8 mouse cellular contexts compared by ENCODE assay signal in the genomic region with DNA sequence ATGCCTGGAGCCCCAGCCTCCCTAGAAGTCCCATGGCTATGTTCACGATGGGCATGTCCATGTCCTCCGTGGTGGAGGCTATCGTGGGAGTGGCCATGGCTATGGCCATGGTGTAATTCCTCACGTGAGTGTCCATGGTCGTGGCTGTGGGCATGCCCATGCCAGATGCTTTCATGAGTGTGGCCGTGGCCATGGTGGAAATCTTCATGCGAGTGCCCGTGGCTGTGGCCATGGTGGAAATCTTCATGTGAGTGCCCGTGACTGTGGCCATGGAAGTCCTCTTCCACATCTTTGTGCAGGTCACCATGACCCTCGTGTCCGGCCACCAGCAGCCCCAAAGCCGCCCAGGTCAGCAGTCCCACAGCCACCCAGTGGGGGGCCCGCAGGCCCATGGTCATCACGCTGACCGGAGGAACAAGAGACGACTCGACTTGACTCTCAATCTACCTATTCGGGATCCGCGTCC. TPM values are rescaled to one million over a fixed set of nuclear protein-coding genes. Genes with fewer than 3 reads are reported as not detected.
A peak's percentile ranks its signal among the peaks of the same experiment; 100 is the strongest.
DNase-seq lines count a peak whose midpoint lies in the region; ATAC-seq and TF ChIP-seq lines count a peak whose summit lies in the region.

No protein-coding gene starts in this region.

- WGBS in kidney, adult 2 months: 1% methylated on average over 20 of the region's 20 CpGs
- WGBS in limb, embryonic 14.5 days: 6% methylated on average over 20 of the region's 20 CpGs
- 3% methylated on average over 20 of the region's 20 CpGs for WGBS in stomach, embryonic 15.5 days

- no peak for DNase-seq in kidney, adult 2 months
- DNase-seq in kidney, postnatal 4 days: no peak
- no peak for DNase-seq in G1E (ENCODE audit: low spot score)
- DNase-seq in limb, embryonic 14.5 days (ENCODE audit: low spot score): no peak
- DNase-seq in natural killer cell, adult 2 months (ENCODE audit: low spot score in 2 of 2): no peak
- DNase-seq in embryo, embryonic 9.5 days (ENCODE audit: extremely low spot score): no peak

- peak overlapping the region; percentile 68 for H3K27ac ChIP-seq in kidney, adult 2 months (ENCODE audit: insufficient read depth, low read depth, low read length)
- peak overlapping the region; percentile 93 for H3K27ac ChIP-seq in limb, embryonic 14.5 days (replicated peaks; ENCODE audit: low read depth, low read length)
- peak overlapping the region; percentile 98 for H3K27ac ChIP-seq in stomach, embryonic 15.5 days

- peak overlapping the region; percentile 96 for H3K4me2 ChIP-seq in limb, embryonic 14.5 days (replicated peaks; ENCODE audit: low read depth, low read length, severe bottlenecking)
- H3K4me2 ChIP-seq in stomach, embryonic 15.5 days: peak overlapping the region; percentile 92

- peak overlapping the region; percentile 96 for H3K9ac ChIP-seq in limb, embryonic 14.5 days (ENCODE audit: low read depth, low read length, severe bottlenecking)
- H3K9ac ChIP-seq in stomach, embryonic 15.5 days: peak overlapping the region; percentile 94

- H3K36me3 ChIP-seq in kidney, adult 2 months (ENCODE audit: control insufficient read depth, insufficient read depth, low read length): no peaks in the 10 kb centered on the region
- peaks cover 73% of the 10 kb centered on the region for H3K36me3 ChIP-seq in G1E (replicated peaks)
- H3K36me3 ChIP-seq in erythroblast, embryonic 14.5 days (ENCODE audit: control insufficient read depth): peaks cover 53% of the 10 kb centered on the region
- H3K36me3 ChIP-seq in limb, embryonic 14.5 days (ENCODE audit: control insufficient read depth, insufficient read depth, low read length): peaks cover 52% of the 10 kb centered on the region
- peaks cover 22% of the 10 kb centered on the region for H3K36me3 ChIP-seq in stomach, embryonic 15.5 days

- no peak for TF ChIP-seq POLR2A in kidney, adult 2 months (IDR thresholded peaks at IDR 0.05; ENCODE audit: low read depth, low read length)
- TF ChIP-seq POLR2A in limb, embryonic 14.5 days (IDR thresholded peaks at IDR 0.05; ENCODE audit: borderline replicate concordance, extremely low read depth, insufficient read depth, insufficient read length): no peak

- no peaks in the 10 kb centered on the region for H3K9me3 ChIP-seq in G1E (replicated peaks)
- no peaks in the 10 kb centered on the region for H3K9me3 ChIP-seq in erythroblast, embryonic 14.5 days (ENCODE audit: control insufficient read depth, low read length)
- H3K9me3 ChIP-seq in limb, embryonic 14.5 days (ENCODE audit: control insufficient read depth, low read length): no peaks in the 10 kb centered on the region
- H3K9me3 ChIP-seq in stomach, embryonic 15.5 days: no peaks in the 10 kb centered on the region

- ATAC-seq in G1E (ENCODE audit: extremely low read depth, insufficient number of reproducible peaks, low FRiP score, poor library complexity, severe bottlenecking): no peak
- ATAC-seq in limb, embryonic 14.5 days (ENCODE audit: low FRiP score, low read depth): no peak
- ATAC-seq in stomach, embryonic 15.5 days (ENCODE audit: insufficient read depth, low FRiP score, low read depth): no peak

- H3K27me3 ChIP-seq in kidney, adult 2 months (replicated peaks; ENCODE audit: control insufficient read depth, insufficient read depth, low read length): no peaks in the 10 kb centered on the region
- no peaks in the 10 kb centered on the region for H3K27me3 ChIP-seq in G1E (ENCODE audit: insufficient read depth, low read length)
- H3K27me3 ChIP-seq in erythroblast, embryonic 14.5 days (ENCODE audit: control insufficient read depth): no peaks in the 10 kb centered on the region
- no peaks in the 10 kb centered on the region for H3K27me3 ChIP-seq in limb, embryonic 14.5 days (ENCODE audit: control insufficient read depth, insufficient read depth, low read length)
- no peaks in the 10 kb centered on the region for H3K27me3 ChIP-seq in stomach, embryonic 15.5 days (replicated peaks)

- TF ChIP-seq CTCF in kidney, adult 2 months (conservative IDR thresholded peaks at IDR 0.05; ENCODE audit: insufficient read depth, insufficient read length, low read depth, low read length): no peak
- no peak for TF ChIP-seq CTCF in G1E (IDR thresholded peaks at IDR 0.05; ENCODE audit: low read depth, low read length)

- peaks cover 25% of the 10 kb centered on the region for H3K4me1 ChIP-seq in kidney, adult 2 months (ENCODE audit: control insufficient read depth, insufficient read depth, low read length)
- H3K4me1 ChIP-seq in G1E (ENCODE audit: insufficient read depth, low read depth, low read length): peaks cover 75% of the 10 kb centered on the region
- peaks cover 74% of the 10 kb centered on the region for H3K4me1 ChIP-seq in erythroblast, embryonic 14.5 days (ENCODE audit: control insufficient read depth)
- H3K4me1 ChIP-seq in limb, embryonic 14.5 days (ENCODE audit: control insufficient read depth, insufficient read depth, low read length): peaks cover 35% of the 10 kb centered on the region
- peaks cover 53% of the 10 kb centered on the region for H3K4me1 ChIP-seq in stomach, embryonic 15.5 days

- H3K4me3 ChIP-seq in kidney, adult 2 months (ENCODE audit: insufficient read depth, low read depth, low read length): peak overlapping the region; percentile 88
- peak overlapping the region; percentile 91 for H3K4me3 ChIP-seq in G1E (ENCODE audit: low read depth, low read length)
- peak overlapping the region; percentile 91 for H3K4me3 ChIP-seq in erythroblast, embryonic 14.5 days (replicated peaks)
- H3K4me3 ChIP-seq in limb, embryonic 14.5 days (replicated peaks; ENCODE audit: low read length): peak overlapping the region; percentile 89
- H3K4me3 ChIP-seq in stomach, embryonic 15.5 days (replicated peaks): peak overlapping the region; percentile 79

RNA-seq across cellular contexts. Expression of a gene that starts 0.6 kb away (rescaled TPM):
- 90.4 and 106 TPM in 2 replicates for polyA plus RNA-seq in kidney, adult 2 months (2012; rRNA removed)
- 16.9 and 17.5 TPM in 2 replicates for total RNA-seq in G1E (2014; fragmentation: Nextera tagmentation)
- total RNA-seq in G1E (2017): 58.0 and 60.1 TPM in 2 replicates
- polyA plus RNA-seq in G1E (2012): 66.0 and 98.1 TPM in 2 replicates
- 3.5 TPM in 2 replicates for polyA plus RNA-seq in erythroblast, embryonic 14.5 days (2012)
- polyA plus RNA-seq in limb, embryonic 14.5 days (2012; rRNA removed): 197 and 283 TPM in 2 replicates
- polyA plus RNA-seq in limb, embryonic 14.5 days (2014; fragmentation: Nextera tagmentation; extraction: Ambion mirVana): 132 and 133 TPM in 2 replicates
- polyA plus RNA-seq in stomach, embryonic 15.5 days (2015; fragmentation: Nextera tagmentation; extraction: Ambion mirVana): 169 and 199 TPM in 2 replicates

RNA-seq across cellular contexts. Expression of a gene that starts 0.7 kb away (rescaled TPM):
- polyA plus RNA-seq in kidney, adult 2 months (2012; rRNA removed): 49.3 and 59.2 TPM in 2 replicates
- total RNA-seq in G1E (2014; fragmentation: Nextera tagmentation) (27.7 and 29.7 TPM in 2 replicates), G1E (2017) (30.5 and 34.7 TPM in 2 replicates)
- 175 and 211 TPM in 2 replicates for polyA plus RNA-seq in G1E (2012)
- polyA plus RNA-seq in erythroblast, embryonic 14.5 days (2012): 10.1 and 11.3 TPM in 2 replicates
- polyA plus RNA-seq in limb, embryonic 14.5 days (2012; rRNA removed): 83.2 and 98.9 TPM in 2 replicates
- 29.2 and 33.6 TPM in 2 replicates for polyA plus RNA-seq in limb, embryonic 14.5 days (2014; fragmentation: Nextera tagmentation; extraction: Ambion mirVana)
- polyA plus RNA-seq in stomach, embryonic 15.5 days (2015; fragmentation: Nextera tagmentation; extraction: Ambion mirVana): 43.6 and 45.0 TPM in 2 replicates

RNA-seq across cellular contexts. Expression of a gene that starts 3.0 kb away (rescaled TPM):
- 165 and 208 TPM in 2 replicates for polyA plus RNA-seq in kidney, adult 2 months (2012; rRNA removed)
- 77.5 and 87.1 TPM in 2 replicates for total RNA-seq in G1E (2014; fragmentation: Nextera tagmentation)
- total RNA-seq in G1E (2017): 44.7 and 45.9 TPM in 2 replicates
- polyA plus RNA-seq in G1E (2012): 58.6 and 78.0 TPM in 2 replicates
- 1.4 TPM in 2 replicates for polyA plus RNA-seq in erythroblast, embryonic 14.5 days (2012)
- 104 and 109 TPM in 2 replicates for polyA plus RNA-seq in limb, embryonic 14.5 days (2012; rRNA removed)
- 46.4 and 48.1 TPM in 2 replicates for polyA plus RNA-seq in limb, embryonic 14.5 days (2014; fragmentation: Nextera tagmentation; extraction: Ambion mirVana)
- polyA plus RNA-seq in stomach, embryonic 15.5 days (2015; fragmentation: Nextera tagmentation; extraction: Ambion mirVana): 50.8 and 58.4 TPM in 2 replicates

RNA-seq across cellular contexts. Expression of a gene that starts 6.4 kb away (rescaled TPM):
- 30.4 and 36.3 TPM in 2 replicates for polyA plus RNA-seq in kidney, adult 2 months (2012; rRNA removed)
- 8.4 and 9.7 TPM in 2 replicates for total RNA-seq in G1E (2014; fragmentation: Nextera tagmentation)
- total RNA-seq in G1E (2017): 10.9 and 13.1 TPM in 2 replicates
- polyA plus RNA-seq in G1E (2012): 46.4 and 59.9 TPM in 2 replicates
- 1.8 and 2.5 TPM in 2 replicates for polyA plus RNA-seq in erythroblast, embryonic 14.5 days (2012)
- polyA plus RNA-seq in limb, embryonic 14.5 days (2012; rRNA removed): 54.0 and 81.7 TPM in 2 replicates
- 7.0 and 8.4 TPM in 2 replicates for polyA plus RNA-seq in limb, embryonic 14.5 days (2014; fragmentation: Nextera tagmentation; extraction: Ambion mirVana)
- 19.3 and 21.0 TPM in 2 replicates for polyA plus RNA-seq in stomach, embryonic 15.5 days (2015; fragmentation: Nextera tagmentation; extraction: Ambion mirVana)

RNA-seq across cellular contexts. Expression of a gene that starts 8.3 kb away (rescaled TPM):
- polyA plus RNA-seq in kidney, adult 2 months (2012; rRNA removed): 0.35 and 0.39 TPM in 2 replicates
- 0.45 and 0.92 TPM in 2 replicates for total RNA-seq in G1E (2014; fragmentation: Nextera tagmentation)
- total RNA-seq in G1E (2017): 0.58 and 1.6 TPM in 2 replicates
- polyA plus RNA-seq in G1E (2012): 1.9 and 2.3 TPM in 2 replicates
- 0.45 and 0.56 TPM in 2 replicates for polyA plus RNA-seq in erythroblast, embryonic 14.5 days (2012)
- 201 and 242 TPM in 2 replicates for polyA plus RNA-seq in limb, embryonic 14.5 days (2012; rRNA removed)
- 71.6 and 72.1 TPM in 2 replicates for polyA plus RNA-seq in limb, embryonic 14.5 days (2014; fragmentation: Nextera tagmentation; extraction: Ambion mirVana)
- 1.3 and 1.5 TPM in 2 replicates for polyA plus RNA-seq in stomach, embryonic 15.5 days (2015; fragmentation: Nextera tagmentation; extraction: Ambion mirVana)

Comparison
In these comparisons a context has a peak if more than half of its experiments do, and no peak if none do; other contexts are left out.
1. RNA of a gene that starts 0.6 kb away (polyA plus RNA-seq): 132 to 283 TPM in limb, embryonic 14.5 days, 169 to 199 TPM in stomach, embryonic 15.5 days, 66.0 to 98.1 TPM in G1E and 90.4 to 106 TPM in kidney, adult 2 months; 3.5 TPM in erythroblast, embryonic 14.5 days; every median in the first group is over 10 times any median in the second.
2. RNA of a gene that starts 3.0 kb away (polyA plus RNA-seq): 165 to 208 TPM in kidney, adult 2 months, 46.4 to 109 TPM in limb, embryonic 14.5 days, 58.6 to 78.0 TPM in G1E and 50.8 to 58.4 TPM in stomach, embryonic 15.5 days; 1.4 TPM in erythroblast, embryonic 14.5 days; every median in the first group is over 10 times any median in the second.
3. Peak in every context shown above with its lines, with median percentiles within 50 percentile points of each other: H3K27ac ChIP-seq and H3K4me3 ChIP-seq.